Mouse (Mus musculus): ENCODE results near the gene Jph3.

Gene Jph3

GRCm38 (mm10) chr8:121730170-121730569 lies 747 bp downstream of the Jph3 start:
- WGBS, result 7% methylated on average over 60 of the region's 60 CpGs

- WGBS, result under 1% methylated on average over 37 of the region's 37 CpGs
Observed at GRCm38 (mm10) chr8:121730646-121731045, 1.2 kb downstream of the Jph3 start.

GRCm38 (mm10) chr8:121731060-121731459 lies 1.6 kb downstream of the Jph3 start:
- WGBS, result 3% methylated on average over 11 of the region's 11 CpGs

- WGBS, result 6% methylated on average over 26 of the region's 26 CpGs
Observed at GRCm38 (mm10) chr8:121731471-121732333, 2.3 kb downstream of the Jph3 start.

GRCm38 (mm10) chr8:121732334-121732665 lies 2.9 kb downstream of the Jph3 start:
- WGBS, result 34% methylated on average over 4 of the region's 4 CpGs

- 52% methylated on average over 16 of the region's 16 CpGs for WGBS
Observed at GRCm38 (mm10) chr8:121734262-121734661, 4.8 kb downstream of the Jph3 start.

GRCm38 (mm10) chr8:121736236-121736635 lies 6.8 kb downstream of the Jph3 start:
- WGBS, result 35% methylated on average over 7 of the region's 7 CpGs

- WGBS, result 70% methylated on average over 10 of the region's 10 CpGs
Observed at GRCm38 (mm10) chr8:121740721-121741120, 11.3 kb downstream of the Jph3 start.

GRCm38 (mm10) chr8:121749501-121749900 lies 20.1 kb downstream of the Jph3 start:
- WGBS, result 52% methylated on average over 9 of the region's 9 CpGs

- 55% methylated on average over 3 of the region's 3 CpGs for WGBS
Observed at GRCm38 (mm10) chr8:121750512-121750911, 21.1 kb downstream of the Jph3 start.

- 22% methylated on average over 3 of the region's 3 CpGs for WGBS
Observed at GRCm38 (mm10) chr8:121751407-121751806, 22.0 kb downstream of the Jph3 start.

GRCm38 (mm10) chr8:121758470-121758869 lies 29.0 kb downstream of the Jph3 start:
- WGBS, result 41% methylated on average over 12 of the region's 12 CpGs

- WGBS, result 57% methylated on average over 7 of the region's 7 CpGs
Observed at GRCm38 (mm10) chr8:121760484-121760883, 31.1 kb downstream of the Jph3 start.

GRCm38 (mm10) chr8:121761480-121761879 lies 32.1 kb downstream of the Jph3 start:
- WGBS, result 47% methylated on average over 10 of the region's 10 CpGs

- WGBS, result 33% methylated on average over 7 of the region's 7 CpGs
Observed at GRCm38 (mm10) chr8:121762999-121763699, 33.7 kb downstream of the Jph3 start.

- 64% methylated on average over 9 of the region's 9 CpGs for WGBS
Observed at GRCm38 (mm10) chr8:121763700-121764013, 34.2 kb downstream of the Jph3 start.

GRCm38 (mm10) chr8:121765594-121766138 lies 36.2 kb downstream of the Jph3 start:
- WGBS, result 47% methylated on average over 7 of the region's 7 CpGs

GRCm38 (mm10) chr8:121769095-121769494 lies 39.7 kb downstream of the Jph3 start:
- 60% methylated on average over 3 of the region's 3 CpGs for WGBS

- 66% methylated on average over 2 of the region's 2 CpGs for WGBS
Observed at GRCm38 (mm10) chr8:121769621-121770020, 40.2 kb downstream of the Jph3 start.

GRCm38 (mm10) chr8:121770845-121771752 lies 41.7 kb downstream of the Jph3 start:
- 30% methylated on average over 19 of the region's 19 CpGs for WGBS

- 69% methylated on average over 12 of the region's 12 CpGs for WGBS
Observed at GRCm38 (mm10) chr8:121773876-121774275, 44.5 kb downstream of the Jph3 start.

GRCm38 (mm10) chr8:121782493-121782892 lies 53.1 kb downstream of the Jph3 start:
- 24% methylated on average over 5 of the region's 5 CpGs for WGBS

Data from cerebral cortex, adult 2 months (tissue).